Mouse (Mus musculus): Measurements from ENCODE around the gene Cdca4. TPM values are rescaled to one million over a fixed set of nuclear protein-coding genes. Genes with fewer than 3 reads are reported as not detected.
"Not testable (repeated sequence)": the region's sequence is repeated elsewhere in the genome, so short reads cannot be mapped to it uniquely, and the experiment has no call there.

Cdca4 gene
- polyA plus RNA-seq, 2 experiments from 2014 or later, result 70.5 to 85.8 TPM

DNA sequence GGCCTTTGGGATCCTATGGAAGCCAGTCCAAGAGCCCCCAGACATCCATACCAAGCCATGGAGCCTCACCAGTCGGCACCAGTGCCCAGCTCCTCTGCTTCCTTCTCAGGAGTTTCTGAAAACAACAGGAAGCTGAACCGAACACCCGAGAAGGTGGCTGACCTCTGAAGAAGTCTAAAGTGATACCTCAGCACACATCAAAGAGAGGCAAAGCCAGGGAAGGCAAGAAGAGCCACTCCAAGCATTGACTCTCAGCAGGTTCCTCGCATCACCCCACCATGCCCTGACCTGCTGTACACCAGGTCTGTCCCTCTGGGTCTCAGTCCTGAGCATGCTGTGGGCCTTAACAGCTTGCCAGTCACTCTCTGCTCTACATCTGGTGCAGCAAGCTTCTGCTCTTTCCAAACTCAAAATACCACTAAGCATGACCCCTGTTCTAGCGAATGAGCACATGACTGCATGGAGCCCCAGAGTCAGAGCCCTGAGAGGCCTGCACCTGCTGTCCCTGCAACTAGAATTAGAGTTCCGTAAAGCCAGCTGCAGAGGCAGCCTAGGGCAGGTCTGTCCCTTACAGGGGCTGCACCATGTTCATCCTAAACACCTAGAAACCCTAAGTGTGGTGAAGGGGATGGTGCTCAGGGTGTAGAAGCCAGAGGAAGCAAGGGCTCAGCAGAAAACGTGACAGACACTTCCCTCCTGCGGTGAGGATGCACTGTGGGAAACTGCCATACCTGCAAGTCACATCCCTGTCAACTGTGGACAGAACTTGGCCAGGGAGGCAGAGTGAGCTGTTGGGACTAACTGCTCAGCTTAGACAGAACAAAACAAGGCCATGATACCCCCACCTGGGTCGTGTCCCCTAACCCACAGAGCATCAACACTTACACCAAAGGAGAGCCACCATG is 28.1 kb upstream of the Cdca4 start:
- no peak for ATAC-seq

- ATAC-seq, result no peak
These were observed 27.1 kb upstream of the Cdca4 start for GRCm38 (mm10) chr12:112856338-112856737.

- peak; percentile 70 for ATAC-seq
These were observed 25.5 kb upstream of the Cdca4 start for GRCm38 (mm10) chr12:112854610-112855333.

GRCm38 (mm10) chr12:112853050-112853729 is 24.0 kb upstream of the Cdca4 start:
- ATAC-seq, result peak; percentile 50

- ATAC-seq, result no peak
These were observed 21.9 kb upstream of the Cdca4 start for GRCm38 (mm10) chr12:112851116-112851515.

GRCm38 (mm10) chr12:112850344-112850743 is 21.1 kb upstream of the Cdca4 start:
- ATAC-seq, result no peak

GRCm38 (mm10) chr12:112849235-112850022 is 20.2 kb upstream of the Cdca4 start:
- ATAC-seq, result no peak

DNA sequence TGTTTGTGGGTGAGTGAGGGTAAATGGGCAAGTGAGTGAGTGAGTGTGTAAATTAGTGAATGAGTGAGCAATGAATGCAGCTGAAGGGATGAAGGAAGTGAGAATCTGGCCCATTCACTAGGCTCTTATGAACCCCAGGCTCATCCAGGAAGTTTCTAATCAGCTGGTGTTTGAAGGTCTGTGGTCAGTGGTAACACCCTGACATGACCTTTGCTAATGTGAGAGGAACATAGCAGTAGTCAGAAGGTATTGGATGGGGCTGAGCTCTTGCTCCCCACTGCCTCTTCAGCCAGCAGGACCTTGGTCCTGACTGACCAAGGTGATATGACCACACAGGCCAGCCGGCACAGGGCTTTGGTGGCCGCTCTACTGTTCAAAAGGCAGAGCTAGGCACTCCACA is 18.7 kb upstream of the Cdca4 start:
- ATAC-seq, result no peak

- ATAC-seq, result peak; percentile 88
These were observed 14.6 kb upstream of the Cdca4 start for GRCm38 (mm10) chr12:112843803-112844202.

- not testable (repeated sequence) for ATAC-seq
These were observed 12.9 kb upstream of the Cdca4 start for GRCm38 (mm10) chr12:112842128-112842527.

DNA sequence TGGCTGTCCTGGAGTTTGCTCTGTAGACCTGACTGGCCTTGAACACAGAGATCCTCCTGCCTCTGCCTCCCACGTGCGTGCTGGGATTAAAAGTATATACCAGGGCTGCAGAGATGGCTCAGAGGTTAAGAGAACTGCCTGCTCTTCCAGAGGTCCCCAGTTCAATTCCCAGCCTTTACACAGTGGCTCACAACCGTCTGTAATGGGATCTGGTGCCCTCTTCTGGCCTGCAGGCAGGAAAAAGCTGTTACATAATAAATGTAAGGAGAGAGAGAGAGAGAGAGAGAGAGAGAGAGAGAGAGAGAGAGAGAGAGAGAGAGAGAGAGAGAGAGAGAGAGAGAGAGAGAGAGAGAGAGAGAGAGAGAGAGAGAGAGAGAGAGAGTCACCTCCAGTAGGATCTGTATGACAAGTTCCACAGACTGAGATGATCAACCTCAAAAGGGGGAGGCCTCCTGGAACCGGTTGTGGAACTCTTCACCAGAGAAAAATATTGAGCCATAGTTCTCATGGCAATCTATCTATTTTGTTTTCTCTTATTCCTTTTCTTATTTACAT is 12.2 kb upstream of the Cdca4 start:
- ATAC-seq, result not testable (repeated sequence)

GRCm38 (mm10) chr12:112840209-112841086 is 11.2 kb upstream of the Cdca4 start:
- ATAC-seq, result no peak

DNA sequence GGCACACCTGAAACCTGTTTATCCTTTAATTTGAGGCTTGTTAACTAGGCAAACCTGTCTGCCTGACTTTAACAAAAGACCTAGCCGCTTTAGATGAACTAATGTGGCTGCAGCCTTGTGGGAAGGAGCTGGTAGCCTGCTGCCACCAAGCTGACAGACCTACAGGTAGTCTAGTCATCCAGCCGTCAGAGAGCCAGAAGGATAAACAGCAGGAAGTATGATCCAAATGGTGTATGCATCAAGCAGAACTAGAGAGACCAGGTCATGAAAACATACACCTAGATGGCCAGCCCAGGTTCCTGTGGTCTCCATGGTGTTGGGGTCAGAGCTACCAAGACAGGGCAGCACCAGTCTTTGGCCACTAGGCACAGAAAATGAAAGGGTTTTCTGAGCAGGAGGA is 5.8 kb upstream of the Cdca4 start:
- no peak for ATAC-seq

DNA sequence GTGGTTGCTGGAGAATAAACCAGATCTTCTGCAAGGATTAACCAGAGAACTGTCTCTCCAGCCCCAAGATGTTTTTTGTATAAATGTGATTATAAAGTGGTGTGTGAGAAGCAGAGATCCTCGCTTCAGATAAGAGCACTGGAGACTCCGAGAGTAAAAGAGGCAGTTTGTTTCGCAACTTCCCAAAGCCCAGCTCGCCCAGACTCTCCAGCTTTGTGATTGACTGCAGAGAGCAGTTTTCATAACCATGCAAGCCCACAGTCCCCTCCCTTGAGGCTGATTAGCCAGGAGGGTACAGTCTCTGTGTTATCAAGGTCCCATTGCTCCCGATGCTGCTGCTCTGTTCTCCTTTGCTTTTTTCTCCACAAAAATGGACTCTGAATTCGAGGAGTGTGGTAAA is 4.3 kb upstream of the Cdca4 start:
- no peak for ATAC-seq

DNA sequence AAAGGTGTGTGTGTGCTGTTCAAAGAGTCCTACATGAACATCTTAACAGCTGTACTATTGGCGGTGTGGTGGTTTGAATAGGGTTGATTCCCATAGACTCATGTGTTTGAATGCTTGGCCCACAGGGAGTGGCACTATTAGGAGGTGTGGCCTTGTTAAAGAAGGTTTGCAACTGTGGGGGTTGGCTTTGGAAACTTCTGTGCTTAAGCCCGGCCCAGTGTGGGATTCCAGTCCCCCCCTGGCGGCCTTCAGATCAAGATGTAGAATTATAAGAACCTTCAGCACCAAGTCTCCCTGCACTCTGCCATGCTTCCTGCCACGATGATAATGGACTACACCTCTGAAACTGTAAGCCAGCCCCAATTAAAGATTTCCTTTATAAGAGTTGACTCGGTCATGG is 3.2 kb upstream of the Cdca4 start:
- no peak for ATAC-seq

DNA sequence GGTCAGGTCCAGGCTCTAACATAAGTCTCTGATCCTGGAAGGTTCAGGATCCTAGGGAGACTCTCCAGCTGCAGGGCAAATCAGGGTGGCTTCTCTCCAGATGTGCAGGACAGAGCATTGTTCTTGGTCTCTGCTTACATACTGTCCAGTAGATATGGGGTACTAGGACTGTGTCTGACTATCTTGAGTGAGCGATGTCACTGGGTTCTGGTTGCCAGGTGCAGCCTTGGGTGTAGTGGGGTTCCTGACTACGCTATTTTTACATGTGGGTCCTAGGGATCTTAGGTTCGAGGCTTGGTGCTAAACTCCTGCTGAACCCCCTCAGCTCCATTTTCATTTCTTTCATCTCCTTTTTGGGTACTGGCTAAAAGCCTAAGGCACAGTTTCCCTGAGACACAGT is 1.3 kb upstream of the Cdca4 start:
- ATAC-seq, result no peak

DNA sequence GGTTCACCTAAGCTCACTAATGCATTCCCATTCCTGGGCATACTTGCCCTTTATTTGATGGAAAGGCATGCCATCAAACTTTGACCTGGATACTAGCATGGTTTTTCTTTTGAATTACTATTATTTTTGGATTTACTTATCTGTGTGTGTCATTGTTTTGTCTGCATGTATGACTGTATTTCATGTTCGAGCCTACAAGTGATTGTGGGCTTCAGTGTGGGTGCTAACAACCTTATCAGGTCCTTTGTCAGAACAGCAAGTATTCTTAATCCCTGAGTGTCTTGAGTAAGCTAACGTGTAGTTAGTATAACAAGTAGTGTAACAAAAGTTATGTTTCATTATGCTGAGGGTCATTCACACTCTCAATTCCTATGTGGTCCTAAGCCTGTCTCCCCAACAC is 918 bp upstream of the Cdca4 start:
- no peak for ATAC-seq

GRCm38 (mm10) chr12:112828501-112829243 is 551 bp downstream of the Cdca4 start:
- peak; percentile 72 for ATAC-seq

- ATAC-seq, result no peak
These were observed 3.3 kb downstream of the Cdca4 start for GRCm38 (mm10) chr12:112825901-112826300.

GRCm38 (mm10) chr12:112823221-112823620 is 6.0 kb downstream of the Cdca4 start:
- ATAC-seq, result peak; percentile 94

Measured in CD4-positive, CD25-positive, alpha-beta regulatory T cell, adult 4 months (primary cell).